Mouse (Mus musculus) ES-E14 (cell line): ENCODE measurements around the gene Nars2. TPM values are rescaled to one million over a fixed set of nuclear protein-coding genes. Genes with fewer than 3 reads are reported as not detected.

Experiments
- DNase-seq: peaks from one replicate; pipeline ENCODE4 v3.0.0-alpha.2; 2013; ENCODE audit warnings: low read depth, low spot score
- H3K27ac ChIP-seq: 2 replicates; pipeline ENCODE4 v1.5.1; 2012; ENCODE audit warnings: low read depth, mild to moderate bottlenecking, low read length, moderate library complexity, mixed read lengths; ENCODE audit not compliant: poor library complexity, insufficient read depth, severe bottlenecking
- H3K36me3 ChIP-seq: 2 replicates; pipeline ENCODE4 v1.6.1; 2012; ENCODE audit warnings: mild to moderate bottlenecking, low read length, moderate library complexity, mixed read lengths; ENCODE audit not compliant: control insufficient read depth, poor library complexity, insufficient read depth, severe bottlenecking
- H3K4me1 ChIP-seq, 2 experiments: fragments of 150-350 bp in 1 of 2; sonication (generic) in 1 of 2; 2 replicates each; pipeline ENCODE4 v1.6.1; 2012; ENCODE audit warnings: low read length in 2 of 2, mild to moderate bottlenecking in 1 of 2, mixed read lengths in 1 of 2; ENCODE audit not compliant: control insufficient read depth in 2 of 2, insufficient read depth in 2 of 2, poor library complexity in 1 of 2
- H3K4me3 ChIP-seq, 2 experiments: fragments of 150-350 bp in 1 of 2; sonication (generic) in 1 of 2; 2 replicates each; pipeline ENCODE4 v1.5.1; 2012; ENCODE audit warnings: low read length in 2 of 2, low read depth in 1 of 2, mild to moderate bottlenecking in 1 of 2, mixed read lengths in 1 of 2; ENCODE audit not compliant: insufficient read depth in 1 of 2, poor library complexity in 1 of 2, severe bottlenecking in 1 of 2
- H3K9ac ChIP-seq: 2 replicates; pipeline ENCODE4 v1.6.1; 2012; ENCODE audit warnings: low read depth, mild to moderate bottlenecking, low read length, mixed read lengths; ENCODE audit not compliant: poor library complexity, insufficient read depth, severe bottlenecking
- H3K9me3 ChIP-seq: fragments of 150-350 bp; sonication (generic); 2 replicates; pipeline ENCODE4 v1.6.1; 2012; ENCODE audit warnings: low read depth, mild to moderate bottlenecking, low read length; ENCODE audit not compliant: control insufficient read depth, insufficient read depth
- CHD2 ChIP-seq: IDR thresholded peaks from 2 replicates; pipeline ENCODE4 v1.6.1; 2014; ENCODE audit warnings: mild to moderate bottlenecking, low read depth, low read length, inconsistent platforms
- HCFC1 ChIP-seq: IDR thresholded peaks from 2 replicates; pipeline ENCODE4 v1.6.1; 2012; ENCODE audit warnings: low read length, inconsistent platforms, borderline replicate concordance; ENCODE audit not compliant: insufficient read depth
- MAFK ChIP-seq: IDR thresholded peaks from 2 replicates; pipeline ENCODE4 v1.6.1; 2014; ENCODE audit warnings: mild to moderate bottlenecking, low read depth, low read length, inconsistent platforms; ENCODE audit not compliant: insufficient read depth
- ZC3H11A ChIP-seq: IDR thresholded peaks from 2 replicates; pipeline ENCODE4 v1.6.1; 2012; ENCODE audit warnings: low read depth, mild to moderate bottlenecking, inconsistent platforms, low read length, borderline replicate concordance
- ZNF384 ChIP-seq: IDR thresholded peaks from 2 replicates; pipeline ENCODE4 v1.6.1; 2012; ENCODE audit warnings: low read depth, low read length, inconsistent platforms
- in situ Hi-C, 2 experiments: fragments of 600-800 bp; cut with MboI; formaldehyde crosslinking; loops; one replicate each; pipeline ENCODE4 v1.15.1; 2025; ENCODE audit warnings: low sequenced_read_pairs in 2 of 2, inconsistent platforms in 1 of 2; ENCODE audit not compliant: unreplicated experiment in 2 of 2
- total RNA-seq: library from RNA; depleted of rRNA; stranded (reverse); fragments of 300-350 nt; gene quantifications from 2 replicates; pipeline ENCODE4 v1.2.3, GENCODE M21; 2012

Nars2 gene
- total RNA-seq, 1 experiment = 9.0 TPM

DNA sequence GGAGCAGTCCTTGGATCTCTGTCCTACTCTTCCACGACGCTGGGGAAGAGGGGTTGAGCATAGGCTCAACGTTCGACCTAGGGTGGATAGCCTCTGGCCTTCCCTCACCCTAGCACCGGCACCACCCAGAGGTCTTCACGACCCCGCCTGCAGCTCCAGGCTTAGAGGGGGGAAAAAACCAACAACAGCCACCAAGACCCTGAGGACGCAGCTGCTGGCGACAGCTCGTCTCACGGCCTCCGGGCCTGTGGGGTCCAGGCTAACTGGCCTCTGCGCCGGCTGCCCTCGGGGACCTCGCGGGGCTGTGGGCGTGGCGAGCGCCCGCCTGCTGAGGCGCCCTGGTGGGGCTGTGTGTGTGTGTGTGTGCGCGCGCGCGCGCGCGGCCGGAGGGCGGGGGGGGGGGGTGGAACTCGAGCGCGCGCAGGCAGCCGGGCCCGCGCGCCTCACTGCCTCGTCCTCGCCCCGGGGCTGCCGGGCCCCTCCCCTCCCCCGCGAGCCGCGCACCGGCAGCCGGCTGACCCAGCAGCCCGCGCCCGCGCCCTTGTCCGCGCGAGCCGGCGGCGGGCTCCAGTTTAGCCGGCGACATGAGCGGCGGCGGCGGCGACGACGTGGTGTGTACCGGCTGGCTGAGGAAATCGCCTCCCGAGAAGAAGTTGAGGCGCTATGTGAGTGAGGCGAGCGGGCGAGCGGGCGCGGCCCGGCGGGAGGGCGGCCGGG is 130.1 kb downstream of the Nars2 start, which contains the start of gene Gab2:
TSS of gene Gab2 (plus strand) at position 345 of the 717 bp plus-strand sequence.
- Histone ChIP-seq H3K4me1 (no peaks in the 10 kb centered on the region), H3K4me3 (peak within 1 kb of the TSS; percentile 74), H3K36me3 (no peaks in the 10 kb centered on the region), H3K27ac (no peak within 1 kb of the TSS), H3K9me3 (no peaks in the 10 kb centered on the region), H3K9ac (peak within 1 kb of the TSS; percentile 43)
- in situ Hi-C loops = loop anchor here in 1 of 2 experiments (10.0 kb wide), 1 partner anchor 107 kb away; no protein-coding TSS in a partner anchor
- no peak for TF ChIP-seq MAFK
- TF ChIP-seq ZNF384 = no peak
- TF ChIP-seq CHD2 = no peak
- TF ChIP-seq HCFC1 = no peak
- no peak for TF ChIP-seq ZC3H11A
- DNase-seq = peak; percentile 31

DNA sequence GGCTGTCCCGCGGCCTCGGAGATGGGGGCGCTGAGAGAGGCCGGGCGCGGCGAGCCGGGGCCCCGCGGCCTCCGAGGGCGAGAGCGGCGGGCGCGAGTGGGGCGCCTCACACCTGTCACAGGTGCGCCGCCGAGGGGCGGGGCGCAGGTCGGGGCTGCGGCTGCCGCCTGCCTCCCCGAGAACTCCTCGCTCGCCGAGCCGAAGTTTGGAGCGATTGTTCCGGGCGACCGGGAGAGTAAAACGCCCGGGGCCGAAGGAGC is 130.6 kb downstream of the Nars2 start:
- in situ Hi-C loops = loop anchor here in 1 of 2 experiments (10.0 kb wide), 1 partner anchor 107 kb away; no protein-coding TSS in a partner anchor
- Histone ChIP-seq H3K9ac (peak overlapping the region; percentile 43), H3K4me1 (no peaks in the 10 kb centered on the region), H3K4me3 (peak overlapping the region; percentile 74), H3K9me3 (no peaks in the 10 kb centered on the region), H3K36me3 (no peaks in the 10 kb centered on the region), H3K27ac (no peak overlapping the region)
- peak; percentile 6 for DNase-seq
- TF ChIP-seq ZC3H11A (no peak), ZNF384 (no peak), HCFC1 (no peak), CHD2 (no peak), MAFK (no peak)

DNA sequence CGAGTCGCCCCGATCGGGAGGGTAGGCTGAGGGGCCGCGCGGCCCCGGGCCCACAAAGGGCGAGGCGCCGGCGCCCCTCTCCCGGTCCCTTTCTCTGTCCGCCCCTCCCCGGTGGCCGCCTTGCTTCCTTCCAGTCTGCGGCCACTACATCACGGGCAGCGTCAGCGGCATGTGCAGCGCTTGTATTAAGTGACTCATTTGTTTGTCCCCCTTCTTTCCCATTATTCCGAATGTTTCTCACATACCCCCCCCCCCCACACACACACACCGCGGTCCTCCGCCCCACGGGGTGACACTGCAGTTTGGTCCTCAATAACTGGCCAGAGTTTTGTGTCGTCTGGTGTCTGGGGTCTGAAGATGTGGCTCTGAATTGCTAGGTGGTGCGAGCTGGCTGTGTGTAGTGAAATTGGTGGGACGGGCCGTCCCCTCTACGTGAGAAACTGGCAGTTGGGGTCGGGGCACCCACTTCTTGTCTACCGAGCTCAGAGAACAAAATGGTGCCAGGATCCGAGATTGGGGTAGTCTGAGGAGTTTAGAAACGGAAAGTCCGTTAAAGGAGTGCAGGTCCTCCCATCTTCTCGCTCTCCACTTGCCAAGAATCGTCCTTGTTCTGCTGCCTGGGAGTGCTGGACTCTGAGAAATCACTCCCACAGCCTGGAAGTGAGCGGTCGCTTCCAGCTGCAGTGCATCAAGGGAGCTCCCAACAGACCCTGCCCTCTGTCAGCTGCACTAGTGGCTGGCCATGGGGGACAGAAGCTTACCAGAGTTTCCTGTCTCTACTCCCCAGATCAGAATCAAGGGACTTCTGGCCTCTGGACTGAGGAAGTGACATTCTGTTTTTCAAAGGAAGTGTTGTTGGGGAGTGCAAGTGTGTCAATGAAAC is 131.2 kb downstream of the Nars2 start:
- peak overlapping the region; percentile 43 for H3K9ac ChIP-seq
- H3K4me1 ChIP-seq = no peaks in the 10 kb centered on the region
- in situ Hi-C loops = loop anchor here in 1 of 2 experiments (10.0 kb wide), 1 partner anchor 108 kb away; no protein-coding TSS in a partner anchor
- peak; percentile 8 for DNase-seq
- peak overlapping the region; percentile 74 for H3K4me3 ChIP-seq
- H3K27ac ChIP-seq = no peak overlapping the region
- H3K9me3 ChIP-seq = no peaks in the 10 kb centered on the region
- no peak for TF ChIP-seq CHD2
- no peak for TF ChIP-seq MAFK
- TF ChIP-seq HCFC1 = no peak
- no peak for TF ChIP-seq ZNF384
- no peak for TF ChIP-seq ZC3H11A
- H3K36me3 ChIP-seq = no peaks in the 10 kb centered on the region

DNA sequence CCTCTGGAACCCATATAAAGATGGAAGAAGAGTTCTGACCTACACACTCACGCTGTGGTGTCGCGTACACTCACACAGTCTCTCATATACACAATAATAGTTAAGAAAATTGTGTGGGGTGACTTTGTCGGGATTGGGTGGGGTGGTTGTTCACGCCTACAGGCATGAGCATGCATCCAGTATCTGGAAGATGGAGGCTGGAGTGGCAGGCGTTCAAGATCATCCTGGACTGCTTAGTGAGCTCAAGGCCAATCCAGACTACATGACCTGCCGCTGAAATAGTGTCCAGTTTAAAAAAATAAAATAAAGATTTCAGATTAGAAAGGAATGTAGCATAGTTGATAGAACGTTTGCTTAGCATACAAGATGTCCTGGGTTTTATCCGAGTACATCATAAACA is 132.3 kb downstream of the Nars2 start:
- Histone ChIP-seq H3K9ac (no peak overlapping the region), H3K4me3 (no peak overlapping the region), H3K4me1 (no peaks in the 10 kb centered on the region), H3K27ac (no peak overlapping the region), H3K9me3 (no peaks in the 10 kb centered on the region), H3K36me3 (no peaks in the 10 kb centered on the region)
- DNase-seq = no peak
- in situ Hi-C loops = loop anchor here in 1 of 2 experiments (10.0 kb wide), 1 partner anchor 109 kb away; no protein-coding TSS in a partner anchor
- TF ChIP-seq MAFK (no peak), CHD2 (no peak), ZNF384 (no peak), ZC3H11A (no peak), HCFC1 (no peak)
